Mouse (Mus musculus) 3134 (cell line): ENCODE results near the gene Wsb1.
"Not testable (repeated sequence)": the region's sequence is repeated elsewhere in the genome, so short reads cannot be mapped to it uniquely, and the experiment has no call there.

Experiments
- DNase-seq: peaks from one replicate; pipeline ENCODE4 v3.0.0-alpha.2; 2011; ENCODE audit warnings: low spot score; ENCODE audit not compliant: insufficient read length; ENCODE audit errors: extremely low read depth

Gene Wsb1

GRCm38 (mm10) chr11:79273039-79273438 is 18.6 kb upstream of the Wsb1 start:
- no peak for DNase-seq

GRCm38 (mm10) chr11:79267171-79267570 is 12.7 kb upstream of the Wsb1 start:
- DNase-seq = no peak

GRCm38 (mm10) chr11:79264376-79264775 is 9.9 kb upstream of the Wsb1 start:
- peak; percentile 39 for DNase-seq

- not testable (repeated sequence) for DNase-seq
Measured at GRCm38 (mm10) chr11:79260126-79260525, 5.7 kb upstream of the Wsb1 start.

- DNase-seq = no peak
Measured at GRCm38 (mm10) chr11:79258738-79259137, 4.3 kb upstream of the Wsb1 start.

- DNase-seq = peak; percentile 68
Measured at GRCm38 (mm10) chr11:79253542-79254390, 705 bp downstream of the Wsb1 start.

GRCm38 (mm10) chr11:79252881-79253541 is 1.5 kb downstream of the Wsb1 start:
- DNase-seq = peak; percentile 67

- DNase-seq = no peak
Measured at GRCm38 (mm10) chr11:79239024-79239423, 15.4 kb downstream of the Wsb1 start.

- DNase-seq = no peak
Measured at GRCm38 (mm10) chr11:79238398-79238752, 16.1 kb downstream of the Wsb1 start.

- no peak for DNase-seq
Measured at GRCm38 (mm10) chr11:79237644-79238397, 16.6 kb downstream of the Wsb1 start.

- no peak for DNase-seq
Measured at GRCm38 (mm10) chr11:79230251-79230570, 24.3 kb downstream of the Wsb1 start.

- no peak for DNase-seq
Measured at GRCm38 (mm10) chr11:79229561-79230250, 24.8 kb downstream of the Wsb1 start.

GRCm38 (mm10) chr11:79229057-79229504 is 25.4 kb downstream of the Wsb1 start:
- DNase-seq = no peak

- DNase-seq = no peak
Measured at GRCm38 (mm10) chr11:79228089-79228488, 26.4 kb downstream of the Wsb1 start.

- no peak for DNase-seq
Measured at GRCm38 (mm10) chr11:79225371-79226155, 28.9 kb downstream of the Wsb1 start.

- peak; percentile 95 for DNase-seq
Measured at GRCm38 (mm10) chr11:79224562-79225280, 29.8 kb downstream of the Wsb1 start.

- peak; percentile 28 for DNase-seq
Measured at GRCm38 (mm10) chr11:79223420-79223819, 31.1 kb downstream of the Wsb1 start.

GRCm38 (mm10) chr11:79222661-79223060 is 31.8 kb downstream of the Wsb1 start:
- no peak for DNase-seq

GRCm38 (mm10) chr11:79221641-79222040 is 32.8 kb downstream of the Wsb1 start:
- no peak for DNase-seq
